Mouse (Mus musculus) T-cell, adult 2 months (primary cell): ENCODE measurements around the gene Cox10.
A peak's percentile ranks its signal among the peaks of the same experiment; 100 is the strongest.

Source experiments
- DNase-seq: peaks from one replicate; pipeline ENCODE4 v3.0.0; 2022; ENCODE audit warnings: low spot score

The Cox10 gene

GRCm38 (mm10) chr11:64045041-64045440, 34.2 kb downstream of the Cox10 start:
- no peak for DNase-seq

- no peak for DNase-seq
These were observed 35.2 kb downstream of the Cox10 start for GRCm38 (mm10) chr11:64044024-64044423.

GRCm38 (mm10) chr11:64041281-64041680, 38.0 kb downstream of the Cox10 start:
- DNase-seq = peak; percentile 28

GRCm38 (mm10) chr11:64039600-64039999, 39.7 kb downstream of the Cox10 start:
- no peak for DNase-seq

GRCm38 (mm10) chr11:64037471-64038125, 41.7 kb downstream of the Cox10 start:
- no peak for DNase-seq

GRCm38 (mm10) chr11:64036306-64036705, 43.0 kb downstream of the Cox10 start:
- DNase-seq = no peak

GRCm38 (mm10) chr11:64035709-64036108, 43.6 kb downstream of the Cox10 start:
- DNase-seq = no peak

GRCm38 (mm10) chr11:64034686-64035085, 44.6 kb downstream of the Cox10 start:
- no peak for DNase-seq

- no peak for DNase-seq
These were observed 51.8 kb downstream of the Cox10 start for GRCm38 (mm10) chr11:64027423-64027822.

- DNase-seq = no peak
These were observed 53.4 kb downstream of the Cox10 start for GRCm38 (mm10) chr11:64025843-64026242.

- no peak for DNase-seq
These were observed 54.7 kb downstream of the Cox10 start for GRCm38 (mm10) chr11:64024575-64024974.

- no peak for DNase-seq
These were observed 55.8 kb downstream of the Cox10 start for GRCm38 (mm10) chr11:64023380-64023981.

GRCm38 (mm10) chr11:64022403-64023047, 56.7 kb downstream of the Cox10 start:
- no peak for DNase-seq

GRCm38 (mm10) chr11:64019235-64019634, 60.0 kb downstream of the Cox10 start:
- peak; percentile 15 for DNase-seq

GRCm38 (mm10) chr11:64018165-64018564, 61.1 kb downstream of the Cox10 start:
- no peak for DNase-seq

- DNase-seq = peak; percentile 42
These were observed 64.0 kb downstream of the Cox10 start for GRCm38 (mm10) chr11:64015309-64015708.

GRCm38 (mm10) chr11:64010724-64011496, 68.4 kb downstream of the Cox10 start:
- no peak for DNase-seq

- no peak for DNase-seq
These were observed 75.1 kb downstream of the Cox10 start for GRCm38 (mm10) chr11:64004152-64004551.

GRCm38 (mm10) chr11:64003484-64003883, 75.8 kb downstream of the Cox10 start:
- DNase-seq = no peak

GRCm38 (mm10) chr11:64002629-64003028, 76.6 kb downstream of the Cox10 start:
- DNase-seq = no peak

- DNase-seq = no peak
These were observed 78.2 kb downstream of the Cox10 start for GRCm38 (mm10) chr11:64001111-64001510.

GRCm38 (mm10) chr11:64000200-64000794, 79.0 kb downstream of the Cox10 start:
- no peak for DNase-seq
